Mouse (Mus musculus): ENCODE measurements around the gene Acsbg2. TPM values are rescaled to one million over a fixed set of nuclear protein-coding genes. Genes with fewer than 3 reads are reported as not detected.
A peak's percentile ranks its signal among the peaks of the same experiment; 100 is the strongest.

Gene Acsbg2
- polyA plus RNA-seq, 1 experiment from 2014 or later, result not detected

- no peaks in the 10 kb centered on the region for H3K27me3 ChIP-seq (ENCODE audit: control insufficient read depth, insufficient read depth, low read length)
- no peak overlapping the region for H3K9ac ChIP-seq (ENCODE audit: low read length)
- H3K4me1 ChIP-seq (ENCODE audit: control insufficient read depth in 2 of 2, insufficient read depth in 2 of 2, low read length in 2 of 2), result peaks cover 15 to 22% of the 10 kb centered on the region in 2 experiments; a peak in 3 of 4 replicates
- H3K4me2 ChIP-seq (ENCODE audit: low read length), result no peak overlapping the region
- 0 out of 2 replicates have a peak, but pooled peaks cover 7% of the 10 kb centered on the region for H3K36me3 ChIP-seq (ENCODE audit: control insufficient read depth, insufficient read depth, low read length)
- peaks cover 7% of the 10 kb centered on the region for H3K9me3 ChIP-seq (ENCODE audit: control insufficient read depth, low read length)
- H3K27ac ChIP-seq (replicated peaks in 1 of 2; ENCODE audit: control insufficient read depth in 1 of 2, insufficient read depth in 1 of 2, low read depth in 2 of 2, low read length in 2 of 2), result no peak overlapping the region
- 87% methylated on average over 17 of the region's 17 CpGs for WGBS
- ATAC-seq (ENCODE audit: insufficient number of reproducible peaks, insufficient read depth, low FRiP score, low read depth), result no peak
- H3K4me3 ChIP-seq (ENCODE audit: control insufficient read depth in 1 of 2, insufficient read depth in 1 of 2, low read depth in 1 of 2, low read length in 2 of 2), result no peak overlapping the region
Observed at GRCm38 (mm10) chr17:56884809-56885208, 10.6 kb upstream of the Acsbg2 start.

DNA sequence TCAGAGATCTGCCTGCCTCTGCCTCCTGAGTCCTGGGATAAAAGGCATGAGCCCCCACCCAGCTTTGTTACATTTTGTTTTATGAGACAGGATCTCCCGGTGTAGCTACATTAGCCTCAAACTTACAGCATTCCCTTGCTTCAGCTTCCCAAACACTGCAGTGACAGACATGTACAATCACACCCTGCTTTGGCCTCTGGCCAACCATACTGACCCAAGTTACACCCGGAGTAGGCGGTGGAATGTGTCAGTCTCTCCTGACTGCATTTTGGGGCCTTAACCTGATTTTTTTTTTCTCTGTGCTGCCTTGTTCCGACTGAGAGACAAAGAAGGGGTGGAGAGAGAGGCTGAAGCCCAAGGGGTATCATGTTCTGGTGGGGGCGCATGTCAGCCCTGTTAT, 10.1 kb upstream of the Acsbg2 start:
- Histone ChIP-seq H3K27me3 (ENCODE audit: control insufficient read depth, insufficient read depth, low read length) (no peaks in the 10 kb centered on the region), H3K27ac (replicated peaks in 1 of 2; ENCODE audit: control insufficient read depth in 1 of 2, insufficient read depth in 1 of 2, low read depth in 2 of 2, low read length in 2 of 2) (no peak overlapping the region; a peak in 1 of 4 replicates), H3K4me2 (ENCODE audit: low read length) (peak overlapping the region; percentile 58; the same call in 1 of the 2 replicates), H3K4me1 (ENCODE audit: control insufficient read depth in 2 of 2, insufficient read depth in 2 of 2, low read length in 2 of 2) (peaks cover 15 to 22% of the 10 kb centered on the region in 2 experiments; a peak in 3 of 4 replicates), H3K9me3 (ENCODE audit: control insufficient read depth, low read length) (peaks cover 7% of the 10 kb centered on the region), H3K4me3 (ENCODE audit: control insufficient read depth in 1 of 2, insufficient read depth in 1 of 2, low read depth in 1 of 2, low read length in 2 of 2) (no peak overlapping the region), H3K9ac (ENCODE audit: low read length) (no peak overlapping the region), H3K36me3 (ENCODE audit: control insufficient read depth, insufficient read depth, low read length) (0 out of 2 replicates have a peak, but pooled peaks cover 4% of the 10 kb centered on the region)
- WGBS, result 28% methylated on average over 5 of the region's 5 CpGs
- peak; percentile 28; the same call in 1 of the 2 replicates for ATAC-seq (ENCODE audit: insufficient number of reproducible peaks, insufficient read depth, low FRiP score, low read depth)

DNA sequence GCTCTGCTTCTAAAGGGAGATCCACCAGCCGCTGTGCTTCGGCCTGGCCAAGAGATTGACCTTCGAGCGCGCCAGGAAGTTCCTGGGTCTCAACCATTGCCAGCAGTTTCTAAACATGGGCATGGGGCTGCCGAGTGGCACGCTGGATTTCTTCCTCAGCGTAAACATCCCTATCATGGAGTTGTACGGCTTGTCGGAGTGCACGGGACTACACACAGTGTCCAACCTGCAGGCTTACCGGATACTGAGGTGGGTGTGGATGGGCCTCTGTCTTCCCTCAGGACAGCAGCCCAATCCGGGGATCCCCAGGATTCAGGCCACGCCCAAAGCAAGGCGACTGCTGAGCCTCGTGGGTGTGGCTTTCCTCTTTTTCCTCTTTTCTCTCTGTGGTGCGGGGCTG, 9.4 kb upstream of the Acsbg2 start:
- 27% methylated on average over 17 of the region's 17 CpGs for WGBS
- H3K36me3 ChIP-seq (ENCODE audit: control insufficient read depth, insufficient read depth, low read length), result no peaks in the 10 kb centered on the region
- peaks cover 6% of the 10 kb centered on the region for H3K9me3 ChIP-seq (ENCODE audit: control insufficient read depth, low read length)
- H3K27me3 ChIP-seq (ENCODE audit: control insufficient read depth, insufficient read depth, low read length), result no peaks in the 10 kb centered on the region
- peaks cover 15 to 22% of the 10 kb centered on the region in 2 experiments; a peak in 3 of 4 replicates for H3K4me1 ChIP-seq (ENCODE audit: control insufficient read depth in 2 of 2, insufficient read depth in 2 of 2, low read length in 2 of 2)
- peak overlapping the region; percentile 58 for H3K4me2 ChIP-seq (ENCODE audit: low read length)
- no peak overlapping the region for H3K27ac ChIP-seq (replicated peaks in 1 of 2; ENCODE audit: control insufficient read depth in 1 of 2, insufficient read depth in 1 of 2, low read depth in 2 of 2, low read length in 2 of 2)
- ATAC-seq (ENCODE audit: insufficient number of reproducible peaks, insufficient read depth, low FRiP score, low read depth), result no peak
- peak overlapping the region; percentile 48 for H3K9ac ChIP-seq (ENCODE audit: low read length)
- H3K4me3 ChIP-seq (ENCODE audit: control insufficient read depth in 1 of 2, insufficient read depth in 1 of 2, low read depth in 1 of 2, low read length in 2 of 2), result peak overlapping the region; percentile 7 to 9; a peak in 2 of 4 replicates

GRCm38 (mm10) chr17:56877426-56877825, 3.2 kb upstream of the Acsbg2 start:
- Histone ChIP-seq H3K36me3 (ENCODE audit: control insufficient read depth, insufficient read depth, low read length) (no peaks in the 10 kb centered on the region), H3K4me3 (ENCODE audit: control insufficient read depth in 1 of 2, insufficient read depth in 1 of 2, low read depth in 1 of 2, low read length in 2 of 2) (no peak overlapping the region), H3K4me1 (ENCODE audit: control insufficient read depth in 2 of 2, insufficient read depth in 2 of 2, low read length in 2 of 2) (no peaks in the 10 kb centered on the region), H3K27ac (replicated peaks in 1 of 2; ENCODE audit: control insufficient read depth in 1 of 2, insufficient read depth in 1 of 2, low read depth in 2 of 2, low read length in 2 of 2) (no peak overlapping the region), H3K4me2 (ENCODE audit: low read length) (no peak overlapping the region), H3K9ac (ENCODE audit: low read length) (no peak overlapping the region), H3K9me3 (ENCODE audit: control insufficient read depth, low read length) (no peaks in the 10 kb centered on the region), H3K27me3 (ENCODE audit: control insufficient read depth, insufficient read depth, low read length) (no peaks in the 10 kb centered on the region)
- ATAC-seq (ENCODE audit: insufficient number of reproducible peaks, insufficient read depth, low FRiP score, low read depth), result no peak
- WGBS, result 91% methylated on average over 19 of the region's 19 CpGs

DNA sequence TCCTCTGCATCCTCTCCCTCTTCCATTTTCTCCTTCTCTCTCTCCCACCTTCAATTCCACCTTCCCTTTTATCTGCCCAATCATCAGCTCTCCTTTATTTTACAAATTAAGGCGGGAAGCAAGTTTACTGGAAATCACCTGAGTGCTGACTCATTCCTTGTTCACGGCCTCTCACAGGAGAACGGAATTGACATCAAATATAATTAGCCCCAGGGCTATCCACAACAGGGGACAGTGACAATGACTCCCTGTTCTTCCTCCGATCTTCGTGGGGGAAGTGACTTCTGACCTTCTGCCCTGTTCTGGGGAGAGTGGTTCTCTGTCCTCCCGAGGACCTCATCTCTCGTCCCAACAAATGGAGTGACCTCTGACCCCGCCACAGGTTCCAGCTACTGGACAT, 2.7 kb upstream of the Acsbg2 start:
- no peaks in the 10 kb centered on the region for H3K36me3 ChIP-seq (ENCODE audit: control insufficient read depth, insufficient read depth, low read length)
- no peaks in the 10 kb centered on the region for H3K9me3 ChIP-seq (ENCODE audit: control insufficient read depth, low read length)
- no peaks in the 10 kb centered on the region for H3K27me3 ChIP-seq (ENCODE audit: control insufficient read depth, insufficient read depth, low read length)
- no peak for ATAC-seq (ENCODE audit: insufficient number of reproducible peaks, insufficient read depth, low FRiP score, low read depth)
- WGBS, result 65% methylated on average over 8 of the region's 8 CpGs
- no peak overlapping the region for H3K4me3 ChIP-seq (ENCODE audit: control insufficient read depth in 1 of 2, insufficient read depth in 1 of 2, low read depth in 1 of 2, low read length in 2 of 2)
- H3K4me1 ChIP-seq (ENCODE audit: control insufficient read depth in 2 of 2, insufficient read depth in 2 of 2, low read length in 2 of 2), result no peaks in the 10 kb centered on the region
- H3K27ac ChIP-seq (replicated peaks in 1 of 2; ENCODE audit: control insufficient read depth in 1 of 2, insufficient read depth in 1 of 2, low read depth in 2 of 2, low read length in 2 of 2), result no peak overlapping the region
- H3K9ac ChIP-seq (ENCODE audit: low read length), result no peak overlapping the region
- no peak overlapping the region for H3K4me2 ChIP-seq (ENCODE audit: low read length)

DNA sequence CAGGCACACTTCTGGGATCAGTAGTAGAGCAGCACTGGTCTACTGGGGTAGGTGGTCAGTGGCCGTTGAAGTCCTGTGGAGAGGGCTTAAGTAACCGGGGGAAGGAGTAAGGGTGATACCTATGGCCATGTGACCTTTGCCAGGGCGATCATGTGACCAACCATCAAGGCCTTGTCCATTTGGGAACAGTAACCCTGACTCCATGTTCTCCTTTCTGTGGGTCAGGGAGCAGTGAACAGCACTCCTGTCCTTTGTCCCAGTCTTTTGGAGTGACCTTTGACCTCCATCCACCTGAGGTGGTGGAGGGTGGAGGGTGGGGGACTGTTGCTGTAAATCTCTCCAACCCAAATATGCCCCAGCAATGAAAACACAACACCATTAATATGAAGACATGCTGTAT, 2.2 kb upstream of the Acsbg2 start:
- Histone ChIP-seq H3K4me1 (ENCODE audit: control insufficient read depth in 2 of 2, insufficient read depth in 2 of 2, low read length in 2 of 2) (no peaks in the 10 kb centered on the region), H3K4me3 (ENCODE audit: control insufficient read depth in 1 of 2, insufficient read depth in 1 of 2, low read depth in 1 of 2, low read length in 2 of 2) (no peak overlapping the region), H3K4me2 (ENCODE audit: low read length) (no peak overlapping the region), H3K36me3 (ENCODE audit: control insufficient read depth, insufficient read depth, low read length) (no peaks in the 10 kb centered on the region), H3K27ac (replicated peaks in 1 of 2; ENCODE audit: control insufficient read depth in 1 of 2, insufficient read depth in 1 of 2, low read depth in 2 of 2, low read length in 2 of 2) (no peak overlapping the region), H3K9me3 (ENCODE audit: control insufficient read depth, low read length) (no peaks in the 10 kb centered on the region), H3K27me3 (ENCODE audit: control insufficient read depth, insufficient read depth, low read length) (no peaks in the 10 kb centered on the region), H3K9ac (ENCODE audit: low read length) (no peak overlapping the region)
- WGBS, result 68% methylated on average over 3 of the region's 3 CpGs
- ATAC-seq (ENCODE audit: insufficient number of reproducible peaks, insufficient read depth, low FRiP score, low read depth), result no peak

GRCm38 (mm10) chr17:56874936-56875651, 847 bp upstream of the Acsbg2 start, which contains the start of gene 1700061G19Rik:
Gene 1700061G19Rik, plus strand, starts transcription at chr17:56875477.
- H3K27me3 ChIP-seq (ENCODE audit: control insufficient read depth, insufficient read depth, low read length), result no peaks in the 10 kb centered on the region
- WGBS, result 68% methylated on average over 12 of the region's 12 CpGs
- no peak within 1 kb of the TSS for H3K9ac ChIP-seq (ENCODE audit: low read length)
- H3K4me1 ChIP-seq (ENCODE audit: control insufficient read depth in 2 of 2, insufficient read depth in 2 of 2, low read length in 2 of 2), result no peaks in the 10 kb centered on the region
- no peak for ATAC-seq (ENCODE audit: insufficient number of reproducible peaks, insufficient read depth, low FRiP score, low read depth)
- H3K4me3 ChIP-seq (ENCODE audit: control insufficient read depth in 1 of 2, insufficient read depth in 1 of 2, low read depth in 1 of 2, low read length in 2 of 2), result no peak within 1 kb of the TSS
- no peaks in the 10 kb centered on the region for H3K36me3 ChIP-seq (ENCODE audit: control insufficient read depth, insufficient read depth, low read length)
- no peak within 1 kb of the TSS for H3K27ac ChIP-seq (replicated peaks in 1 of 2; ENCODE audit: control insufficient read depth in 1 of 2, insufficient read depth in 1 of 2, low read depth in 2 of 2, low read length in 2 of 2)
- H3K9me3 ChIP-seq (ENCODE audit: control insufficient read depth, low read length), result no peaks in the 10 kb centered on the region
- H3K4me2 ChIP-seq (ENCODE audit: low read length), result no peak within 1 kb of the TSS
